Mouse (Mus musculus) erythroblast, embryonic 14.5 days (primary cell): ENCODE results near the gene Spint1.

Source experiments
- GATA1 ChIP-seq: IDR thresholded peaks from 2 replicates; pipeline ENCODE4 v1.6.1; 2012; ENCODE audit warnings: low read length, inconsistent platforms, mixed read lengths
- TAL1 ChIP-seq: IDR thresholded peaks from 3 replicates; pipeline ENCODE4 v1.6.1; 2012; ENCODE audit warnings: low read length, inconsistent platforms, mixed read lengths

- TF ChIP-seq TAL1 (no peak), GATA1 (no peak)
Measured at GRCm38 (mm10) chr2:119190969-119191368, 46.2 kb upstream of the Spint1 start.
